Mouse (Mus musculus): ENCODE measurements around the gene Acaca. TPM values are rescaled to one million over a fixed set of nuclear protein-coding genes. Genes with fewer than 3 reads are reported as not detected.

Gene Acaca
- polyA plus RNA-seq, 1 experiment: 49.9 TPM

DNA sequence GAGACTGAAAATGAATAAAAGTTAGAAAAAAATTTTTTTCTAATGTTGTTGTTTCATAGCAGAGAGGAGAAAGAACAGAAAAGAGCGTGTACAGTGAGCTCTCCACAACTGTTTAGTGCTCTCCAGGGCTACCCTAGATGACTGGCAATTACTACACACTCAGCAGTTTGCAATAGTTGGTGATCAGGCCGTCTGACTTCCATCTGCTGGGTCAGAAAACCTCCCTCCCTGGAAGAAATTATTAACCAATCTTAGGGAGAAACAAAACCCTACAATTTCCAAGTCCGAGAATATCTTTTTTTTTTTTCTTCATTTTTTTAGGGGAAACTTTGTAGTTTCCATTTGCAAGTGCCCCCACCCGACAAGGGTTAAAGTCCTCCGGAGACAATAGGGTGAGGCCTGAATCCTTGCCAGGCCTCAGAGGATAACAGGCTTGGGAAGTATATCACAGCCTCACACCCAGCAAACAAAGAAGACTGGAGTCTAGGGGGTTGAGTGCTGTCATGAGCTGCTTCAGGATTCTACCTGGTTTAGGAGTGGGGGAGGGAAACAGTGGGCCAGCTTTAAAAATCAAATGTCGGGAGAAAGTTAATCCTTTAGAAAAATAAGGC lies 233.3 kb downstream of the Acaca start:
- H3K79me2 ChIP-seq (ENCODE audit: control insufficient read depth, insufficient read depth): no peaks in the 10 kb centered on the region
- H3K36me3 ChIP-seq (ENCODE audit: control insufficient read depth, insufficient read depth): peaks cover 9% of the 10 kb centered on the region
- H3K4me2 ChIP-seq (ENCODE audit: low read depth): no peak overlapping the region
- TF ChIP-seq MYOD1 (IDR thresholded peaks at IDR 0.05; ENCODE audit: control insufficient read depth in 1 of 3, insufficient read length in 2 of 3, low read depth in 2 of 3) (no peak), SRF (IDR thresholded peaks at IDR 0.05; ENCODE audit: control insufficient read depth, insufficient read length, low read depth) (no peak), TCF3 (IDR thresholded peaks at IDR 0.05; ENCODE audit: insufficient read length, low read depth) (no peak), POLR2AphosphoS2 (IDR thresholded peaks at IDR 0.05; ENCODE audit: insufficient read length, low read depth) (no peak), E2F4 (IDR thresholded peaks at IDR 0.05; ENCODE audit: insufficient read depth) (no peak), TCF12 (IDR thresholded peaks at IDR 0.05; ENCODE audit: insufficient read depth, poor library complexity, severe bottlenecking) (no peak), REST (IDR thresholded peaks at IDR 0.05; ENCODE audit: insufficient read depth, insufficient read length) (no peak), MYOG (IDR thresholded peaks at IDR 0.05; ENCODE audit: control insufficient read depth in 1 of 3, insufficient read depth in 1 of 3, insufficient read length in 2 of 3, low read depth in 2 of 3) (no peak), USF1 (IDR thresholded peaks at IDR 0.05; ENCODE audit: low read depth) (no peak), POLR2A (IDR thresholded peaks at IDR 0.05; ENCODE audit: insufficient read length, low read depth) (no peak), MAX (IDR thresholded peaks at IDR 0.05; ENCODE audit: low read depth) (no peak)
- H3K27me3 ChIP-seq (ENCODE audit: control insufficient read depth, insufficient read depth, insufficient read length): no peaks in the 10 kb centered on the region
- no peak overlapping the region for H3K4me3 ChIP-seq
- no peak overlapping the region for H3ac ChIP-seq (ENCODE audit: control insufficient read depth, insufficient read length)

DNA sequence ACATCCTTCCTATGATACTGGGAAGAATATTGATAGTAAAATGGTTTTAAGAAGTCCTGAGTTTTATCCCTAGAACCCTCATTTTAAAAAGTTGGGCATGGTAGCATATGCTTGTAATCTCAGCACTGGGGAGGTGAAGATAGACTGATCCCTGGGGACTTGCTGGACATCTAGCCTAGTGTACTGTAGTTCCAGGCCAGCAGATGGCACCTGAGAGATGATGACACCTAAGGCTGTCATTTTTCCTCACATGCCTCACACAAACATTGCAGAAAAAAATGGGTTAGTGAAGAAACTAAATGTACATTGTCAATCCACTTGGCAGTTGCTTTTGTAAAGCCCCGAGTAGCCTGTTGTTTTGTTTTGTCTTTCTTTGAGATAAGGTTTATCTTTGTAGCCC lies 235.8 kb downstream of the Acaca start:
- no peaks in the 10 kb centered on the region for H3K79me2 ChIP-seq (ENCODE audit: control insufficient read depth, insufficient read depth)
- H3K4me2 ChIP-seq (ENCODE audit: low read depth): no peak overlapping the region
- no peaks in the 10 kb centered on the region for H3K27me3 ChIP-seq (ENCODE audit: control insufficient read depth, insufficient read depth, insufficient read length)
- H3K4me3 ChIP-seq: no peak overlapping the region
- H3K36me3 ChIP-seq (ENCODE audit: control insufficient read depth, insufficient read depth): peaks cover 20% of the 10 kb centered on the region
- no peak overlapping the region for H3ac ChIP-seq (ENCODE audit: control insufficient read depth, insufficient read length)
- TF ChIP-seq E2F4 (IDR thresholded peaks at IDR 0.05; ENCODE audit: insufficient read depth): no peak
- no peak for TF ChIP-seq TCF12 (IDR thresholded peaks at IDR 0.05; ENCODE audit: insufficient read depth, poor library complexity, severe bottlenecking)
- TF ChIP-seq POLR2AphosphoS2 (IDR thresholded peaks at IDR 0.05; ENCODE audit: insufficient read length, low read depth): no peak
- TF ChIP-seq USF1 (IDR thresholded peaks at IDR 0.05; ENCODE audit: low read depth): no peak
- no peak for TF ChIP-seq MYOD1 (IDR thresholded peaks at IDR 0.05; ENCODE audit: control insufficient read depth in 1 of 3, insufficient read length in 2 of 3, low read depth in 2 of 3)
- TF ChIP-seq REST (IDR thresholded peaks at IDR 0.05; ENCODE audit: insufficient read depth, insufficient read length): no peak
- TF ChIP-seq TCF3 (IDR thresholded peaks at IDR 0.05; ENCODE audit: insufficient read length, low read depth): no peak
- no peak for TF ChIP-seq POLR2A (IDR thresholded peaks at IDR 0.05; ENCODE audit: insufficient read length, low read depth)

DNA sequence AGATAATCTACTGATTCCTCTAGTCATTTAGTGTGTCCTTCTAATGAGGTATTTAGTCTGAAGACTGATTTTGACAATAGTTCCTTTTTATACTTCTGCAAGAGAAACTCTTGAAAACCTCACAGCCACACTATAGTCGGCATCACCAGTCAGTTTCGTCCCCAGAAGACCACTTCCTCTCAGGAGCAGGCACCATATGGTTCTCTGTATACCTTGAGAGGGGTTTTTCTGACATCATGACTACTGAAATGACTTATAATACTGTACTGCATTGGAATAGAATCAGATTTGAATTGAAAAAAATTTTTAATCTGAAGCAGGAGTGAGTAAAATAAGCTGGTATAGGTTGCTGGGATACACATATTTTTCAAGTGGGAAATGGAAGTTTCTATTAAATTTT lies 239.4 kb downstream of the Acaca start:
- no peak overlapping the region for H3K4me2 ChIP-seq (ENCODE audit: low read depth)
- peaks cover 30% of the 10 kb centered on the region for H3K36me3 ChIP-seq (ENCODE audit: control insufficient read depth, insufficient read depth)
- H3ac ChIP-seq (ENCODE audit: control insufficient read depth, insufficient read length): no peak overlapping the region
- H3K79me2 ChIP-seq (ENCODE audit: control insufficient read depth, insufficient read depth): no peaks in the 10 kb centered on the region
- TF ChIP-seq CEBPB (IDR thresholded peaks at IDR 0.05; ENCODE audit: insufficient read depth, poor library complexity, severe bottlenecking) (no peak), REST (IDR thresholded peaks at IDR 0.05; ENCODE audit: insufficient read depth, insufficient read length) (no peak), POLR2AphosphoS2 (IDR thresholded peaks at IDR 0.05; ENCODE audit: insufficient read length, low read depth) (no peak)
- H3K27me3 ChIP-seq (ENCODE audit: control insufficient read depth, insufficient read depth, insufficient read length): no peaks in the 10 kb centered on the region
- no peak overlapping the region for H3K4me3 ChIP-seq

DNA sequence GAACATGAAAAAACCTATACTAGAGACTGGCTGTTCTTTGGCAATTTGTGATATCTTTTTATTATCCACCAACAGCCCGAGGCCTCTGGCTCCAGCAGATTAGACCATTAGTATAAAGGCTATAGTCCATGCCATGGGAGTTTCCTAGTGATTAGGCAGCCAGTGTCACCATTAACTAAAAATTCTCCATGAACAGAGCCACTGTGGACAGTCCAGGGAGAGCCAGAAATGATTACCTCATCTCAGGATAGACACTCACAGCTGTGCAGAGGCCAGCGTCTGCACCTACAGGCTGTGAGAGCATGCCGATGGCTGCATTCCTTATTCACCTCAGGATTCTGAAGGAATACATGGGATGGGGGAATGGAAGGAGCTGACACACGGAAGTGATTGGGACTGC lies 243.7 kb downstream of the Acaca start:
- Histone ChIP-seq H3K4me3 (no peak overlapping the region), H3K36me3 (ENCODE audit: control insufficient read depth, insufficient read depth) (peaks cover 29% of the 10 kb centered on the region), H3ac (ENCODE audit: control insufficient read depth, insufficient read length) (no peak overlapping the region), H3K4me2 (ENCODE audit: low read depth) (no peak overlapping the region), H3K27me3 (ENCODE audit: control insufficient read depth, insufficient read depth, insufficient read length) (no peaks in the 10 kb centered on the region), H3K79me2 (ENCODE audit: control insufficient read depth, insufficient read depth) (no peaks in the 10 kb centered on the region)
- TF ChIP-seq POLR2A (IDR thresholded peaks at IDR 0.05; ENCODE audit: insufficient read length, low read depth) (no peak), MYOD1 (IDR thresholded peaks at IDR 0.05; ENCODE audit: control insufficient read depth in 1 of 3, insufficient read length in 2 of 3, low read depth in 2 of 3) (peak in 2 of 3 experiments; percentile 7 to 44)

DNA sequence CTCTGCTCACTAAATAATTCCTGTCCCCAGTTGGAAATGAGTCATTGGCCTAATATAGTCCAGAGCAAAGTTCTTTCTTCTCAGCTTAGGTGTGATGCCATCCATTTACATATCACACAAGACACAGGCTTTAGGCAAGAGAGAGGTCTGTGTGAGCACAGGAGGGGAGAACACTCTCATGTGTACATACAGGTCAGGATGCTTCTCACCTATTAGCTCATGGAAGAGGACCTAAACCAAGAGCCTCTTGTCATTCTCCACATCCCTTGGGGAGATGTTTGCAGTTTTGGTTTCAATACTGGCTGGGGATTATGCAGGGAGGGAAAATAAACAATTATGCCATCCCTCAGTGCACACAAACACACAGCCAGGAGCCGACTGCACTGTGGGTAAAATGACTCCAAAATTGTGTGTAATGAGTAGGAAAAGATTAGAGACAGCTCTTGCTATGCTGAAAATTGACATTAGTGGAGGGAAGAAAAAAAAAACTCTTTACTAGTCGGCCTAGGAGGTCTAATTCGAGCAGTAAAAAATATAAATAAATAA lies 246.6 kb downstream of the Acaca start:
- TF ChIP-seq MAX (IDR thresholded peaks at IDR 0.05; ENCODE audit: low read depth): no peak
- Histone ChIP-seq H3K4me2 (ENCODE audit: low read depth) (no peak overlapping the region), H3K4me3 (no peak overlapping the region), H3ac (ENCODE audit: control insufficient read depth, insufficient read length) (no peak overlapping the region), H3K36me3 (ENCODE audit: control insufficient read depth, insufficient read depth) (peaks cover 25% of the 10 kb centered on the region), H3K79me2 (ENCODE audit: control insufficient read depth, insufficient read depth) (no peaks in the 10 kb centered on the region), H3K27me3 (ENCODE audit: control insufficient read depth, insufficient read depth, insufficient read length) (no peaks in the 10 kb centered on the region)
